Mouse (Mus musculus): ENCODE data around the gene Cnn3.

Cnn3 gene

GRCm38 (mm10) chr3:121425861-121426620 lies at the start of gene Cnn3:
Gene Cnn3 (plus strand): TSS chr3:121426497.
- peak; percentile 68 for DNase-seq (ENCODE audit: low read depth, low spot score)

- no peak for DNase-seq (ENCODE audit: low read depth, low spot score)
Observed at GRCm38 (mm10) chr3:121378708-121379612, 47.3 kb upstream of the Cnn3 start.

GRCm38 (mm10) chr3:121379699-121380098 lies 46.6 kb upstream of the Cnn3 start:
- no peak for DNase-seq (ENCODE audit: low read depth, low spot score)

- DNase-seq (ENCODE audit: low read depth, low spot score) = no peak
Observed at GRCm38 (mm10) chr3:121387471-121388009, 38.8 kb upstream of the Cnn3 start.

- no peak for DNase-seq (ENCODE audit: low read depth, low spot score)
Observed at GRCm38 (mm10) chr3:121389366-121389765, 36.9 kb upstream of the Cnn3 start.

GRCm38 (mm10) chr3:121389860-121390530 lies 36.3 kb upstream of the Cnn3 start:
- DNase-seq (ENCODE audit: low read depth, low spot score) = no peak

GRCm38 (mm10) chr3:121390724-121391123 lies 35.6 kb upstream of the Cnn3 start:
- no peak for DNase-seq (ENCODE audit: low read depth, low spot score)

- no peak for DNase-seq (ENCODE audit: low read depth, low spot score)
Observed at GRCm38 (mm10) chr3:121395588-121396295, 30.6 kb upstream of the Cnn3 start.

- no peak for DNase-seq (ENCODE audit: low read depth, low spot score)
Observed at GRCm38 (mm10) chr3:121396561-121396960, 29.7 kb upstream of the Cnn3 start.

GRCm38 (mm10) chr3:121397007-121397406 lies 29.3 kb upstream of the Cnn3 start:
- DNase-seq (ENCODE audit: low read depth, low spot score) = no peak

GRCm38 (mm10) chr3:121401384-121401783 lies 24.9 kb upstream of the Cnn3 start:
- DNase-seq (ENCODE audit: low read depth, low spot score) = no peak

- no peak for DNase-seq (ENCODE audit: low read depth, low spot score)
Observed at GRCm38 (mm10) chr3:121402096-121402495, 24.2 kb upstream of the Cnn3 start.

- DNase-seq (ENCODE audit: low read depth, low spot score) = no peak
Observed at GRCm38 (mm10) chr3:121403449-121403848, 22.8 kb upstream of the Cnn3 start.

- no peak for DNase-seq (ENCODE audit: low read depth, low spot score)
Observed at GRCm38 (mm10) chr3:121405101-121405500, 21.2 kb upstream of the Cnn3 start.

GRCm38 (mm10) chr3:121407417-121407816 lies 18.9 kb upstream of the Cnn3 start:
- no peak for DNase-seq (ENCODE audit: low read depth, low spot score)

GRCm38 (mm10) chr3:121408386-121408785 lies 17.9 kb upstream of the Cnn3 start:
- DNase-seq (ENCODE audit: low read depth, low spot score) = no peak

- DNase-seq (ENCODE audit: low read depth, low spot score) = no peak
Observed at GRCm38 (mm10) chr3:121411450-121411849, 14.8 kb upstream of the Cnn3 start.

GRCm38 (mm10) chr3:121416171-121417154 lies 9.8 kb upstream of the Cnn3 start:
- DNase-seq (ENCODE audit: low read depth, low spot score) = no peak

- DNase-seq (ENCODE audit: low read depth, low spot score) = no peak
Observed at GRCm38 (mm10) chr3:121417379-121418250, 8.7 kb upstream of the Cnn3 start.

Data from telencephalon, adult 2 months (tissue).